Mouse (Mus musculus) liver, embryonic 16.5 days (tissue): ENCODE results near the gene Tas1r1. TPM values are rescaled to one million over a fixed set of nuclear protein-coding genes. Genes with fewer than 3 reads are reported as not detected.

Source experiments
- ATAC-seq: fragments of 200-750 bp; cut with Nextera tagmentation; 2 replicates; pipeline ENCODE4 v1.8.0; 2017; ENCODE audit warnings: low read depth, mild to moderate bottlenecking, moderate number of reproducible peaks, moderate library complexity
- H3K27ac ChIP-seq: fragments of 300-500 bp; sonication (generic); 2 replicates; pipeline ENCODE4 v1.5.1; 2014; ENCODE audit warnings: mild to moderate bottlenecking, low read length
- H3K27me3 ChIP-seq: fragments of 300-500 bp; sonication (generic); 2 replicates; pipeline ENCODE4 v1.6.1; 2014; ENCODE audit warnings: low read depth, low read length, mixed read lengths; ENCODE audit not compliant: control insufficient read depth, insufficient read depth
- H3K36me3 ChIP-seq: fragments of 300-500 bp; sonication (generic); 2 replicates; pipeline ENCODE4 v1.6.1; 2014; ENCODE audit warnings: mild to moderate bottlenecking; ENCODE audit not compliant: control insufficient read depth, insufficient read depth
- H3K4me1 ChIP-seq: fragments of 300-500 bp; sonication (generic); 2 replicates; pipeline ENCODE4 v1.6.1; 2014; ENCODE audit warnings: low read depth, low read length, mixed read lengths; ENCODE audit not compliant: control insufficient read depth
- H3K4me2 ChIP-seq: fragments of 300-500 bp; sonication (generic); 2 replicates; pipeline ENCODE4 v1.6.1; 2014; ENCODE audit warnings: low read depth, low read length, mixed read lengths
- H3K4me3 ChIP-seq: fragments of 300-500 bp; sonication (generic); 2 replicates; pipeline ENCODE4 v1.5.1; 2014; ENCODE audit warnings: low read depth, mild to moderate bottlenecking, low read length
- H3K9ac ChIP-seq: fragments of 300-500 bp; sonication (generic); 2 replicates; pipeline ENCODE4 v1.6.1; 2014; ENCODE audit warnings: low read depth, low read length
- H3K9me3 ChIP-seq: fragments of 300-500 bp; sonication (generic); replicated peaks from 2 replicates; pipeline ENCODE4 v1.6.1; 2016; ENCODE audit warnings: low read length; ENCODE audit not compliant: control insufficient read depth
- WGBS: fragments of 180-500 bp; shearing (Covaris S2); extraction: QIAGEN DNeasy Blood & Tissue Kit; methylation state at CpG from one replicate; pipeline ENCODE4 v1.1.7; 2014; ENCODE audit not compliant: insufficient replicate concordance; 5-methylcytosine and 5-hydroxymethylcytosine counted together
- polyA plus RNA-seq: library from polyadenylated mRNA; unstranded; fragments of >200 nt; fragmentation: Nextera tagmentation; extraction: Ambion mirVana; gene quantifications from 2 replicates; pipeline ENCODE4 v1.2.1, GENCODE M21; 2015

The Tas1r1 gene
- polyA plus RNA-seq, 1 experiment from 2014 or later, result 0.11 TPM

- H3K4me1 ChIP-seq, result peaks cover 18% of the 10 kb centered on the region
- H3K9me3 ChIP-seq, result no peaks in the 10 kb centered on the region
- H3K4me2 ChIP-seq, result peak within 1 kb of the TSS; percentile 93
- peak within 1 kb of the TSS; percentile 51; the same call in 1 of the 2 replicates for H3K27ac ChIP-seq
- peak within 1 kb of the TSS; percentile 79 for H3K9ac ChIP-seq
- H3K27me3 ChIP-seq, result peaks cover 17% of the 10 kb centered on the region
- H3K4me3 ChIP-seq, result peak within 1 kb of the TSS; percentile 78
- under 1% methylated on average over 54 of the region's 54 CpGs for WGBS
- ATAC-seq, result peak; percentile 67
- H3K36me3 ChIP-seq, result peaks cover 15% of the 10 kb centered on the region
Measured at GRCm38 (mm10) chr4:151988342-151989109, 49.8 kb downstream of the Tas1r1 start, which contains the start of gene Thap3. Gene Thap3, minus strand, starts transcription at chr4:151988997.

DNA sequence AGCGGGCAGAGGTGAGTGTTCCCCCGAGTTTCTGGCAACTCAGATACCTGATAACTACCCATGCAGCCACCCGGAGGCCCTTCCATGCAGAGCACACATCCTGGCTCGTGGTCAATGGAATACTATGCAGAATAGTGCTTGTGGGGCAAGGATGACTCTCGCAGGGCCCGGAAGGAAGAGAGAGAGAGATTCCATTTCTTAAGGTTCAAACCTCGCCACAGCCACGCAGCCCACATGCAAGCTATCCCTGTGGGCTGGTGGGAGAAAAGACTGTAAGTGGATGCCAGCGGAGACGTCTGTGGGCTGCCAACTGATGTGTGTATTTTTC lies 50.4 kb downstream of the Tas1r1 start:
- no peak overlapping the region for H3K27ac ChIP-seq
- peaks cover 18% of the 10 kb centered on the region for H3K4me1 ChIP-seq
- H3K27me3 ChIP-seq, result peaks cover 12% of the 10 kb centered on the region
- WGBS, result 20% methylated on average over 10 of the region's 10 CpGs
- H3K4me3 ChIP-seq, result peak overlapping the region; percentile 78
- H3K9me3 ChIP-seq, result no peaks in the 10 kb centered on the region
- H3K36me3 ChIP-seq, result peaks cover 15% of the 10 kb centered on the region
- peak overlapping the region; percentile 79 for H3K9ac ChIP-seq
- no peak for ATAC-seq
- H3K4me2 ChIP-seq, result peak overlapping the region; percentile 93

GRCm38 (mm10) chr4:151986650-151987049 lies 51.7 kb downstream of the Tas1r1 start:
- no peak overlapping the region for H3K27ac ChIP-seq
- H3K4me2 ChIP-seq, result no peak overlapping the region
- no peak for ATAC-seq
- peaks cover 2% of the 10 kb centered on the region; the same call in 1 of the 2 replicates for H3K27me3 ChIP-seq
- H3K36me3 ChIP-seq, result peaks cover 8% of the 10 kb centered on the region
- no peak overlapping the region for H3K4me3 ChIP-seq
- H3K4me1 ChIP-seq, result peaks cover 18% of the 10 kb centered on the region
- no peaks in the 10 kb centered on the region for H3K9me3 ChIP-seq
- H3K9ac ChIP-seq, result no peak overlapping the region
- 72% methylated on average over 8 of the region's 8 CpGs for WGBS

- peaks cover 18% of the 10 kb centered on the region for H3K4me1 ChIP-seq
- H3K27ac ChIP-seq, result no peak overlapping the region
- no peaks in the 10 kb centered on the region for H3K9me3 ChIP-seq
- no peak overlapping the region for H3K4me2 ChIP-seq
- ATAC-seq, result no peak
- H3K9ac ChIP-seq, result no peak overlapping the region
- H3K36me3 ChIP-seq, result peaks cover 4% of the 10 kb centered on the region
- H3K4me3 ChIP-seq, result no peak overlapping the region
- WGBS, result 43% methylated on average over 10 of the region's 10 CpGs
- peaks cover 2% of the 10 kb centered on the region; the same call in 1 of the 2 replicates for H3K27me3 ChIP-seq
Measured at GRCm38 (mm10) chr4:151985886-151986285, 52.5 kb downstream of the Tas1r1 start.

DNA sequence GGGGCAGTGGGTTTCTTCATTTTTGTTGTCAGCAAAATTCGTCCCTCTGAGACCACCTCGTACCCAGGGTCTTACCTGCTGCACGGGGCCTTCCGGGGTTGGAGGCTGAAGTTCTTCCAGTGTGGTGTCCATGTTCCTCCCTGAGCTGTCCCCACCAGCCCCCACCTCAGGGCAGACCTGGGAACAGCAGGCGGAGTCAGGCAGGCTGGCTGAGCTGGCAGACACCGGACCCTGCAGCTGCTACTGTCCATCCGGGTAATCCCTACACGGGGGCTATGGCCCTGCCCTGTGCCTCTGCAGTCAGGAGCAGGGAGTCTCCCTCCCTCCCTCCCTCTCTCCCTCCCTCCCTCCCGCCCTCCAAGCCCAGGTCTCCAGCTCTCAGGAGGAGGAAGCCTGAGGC lies 54.8 kb downstream of the Tas1r1 start:
- no peak for ATAC-seq
- Histone ChIP-seq H3K27ac (no peak overlapping the region), H3K4me3 (no peak overlapping the region), H3K9me3 (no peaks in the 10 kb centered on the region), H3K4me1 (peaks cover 12% of the 10 kb centered on the region), H3K9ac (no peak overlapping the region), H3K27me3 (peaks cover 2% of the 10 kb centered on the region; the same call in 1 of the 2 replicates), H3K36me3 (peaks cover 14% of the 10 kb centered on the region), H3K4me2 (no peak overlapping the region)
- 44% methylated on average over 8 of the region's 9 CpGs for WGBS

- peaks cover 2% of the 10 kb centered on the region; the same call in 1 of the 2 replicates for H3K27me3 ChIP-seq
- H3K4me1 ChIP-seq, result peaks cover 8% of the 10 kb centered on the region
- ATAC-seq, result no peak
- 63% methylated on average over 17 of the region's 17 CpGs for WGBS
- H3K4me2 ChIP-seq, result no peak overlapping the region
- no peak overlapping the region for H3K27ac ChIP-seq
- no peak overlapping the region for H3K4me3 ChIP-seq
- peaks cover 17% of the 10 kb centered on the region for H3K36me3 ChIP-seq
- no peak overlapping the region for H3K9ac ChIP-seq
- H3K9me3 ChIP-seq, result no peaks in the 10 kb centered on the region
Measured at GRCm38 (mm10) chr4:151983043-151983442, 55.3 kb downstream of the Tas1r1 start.

DNA sequence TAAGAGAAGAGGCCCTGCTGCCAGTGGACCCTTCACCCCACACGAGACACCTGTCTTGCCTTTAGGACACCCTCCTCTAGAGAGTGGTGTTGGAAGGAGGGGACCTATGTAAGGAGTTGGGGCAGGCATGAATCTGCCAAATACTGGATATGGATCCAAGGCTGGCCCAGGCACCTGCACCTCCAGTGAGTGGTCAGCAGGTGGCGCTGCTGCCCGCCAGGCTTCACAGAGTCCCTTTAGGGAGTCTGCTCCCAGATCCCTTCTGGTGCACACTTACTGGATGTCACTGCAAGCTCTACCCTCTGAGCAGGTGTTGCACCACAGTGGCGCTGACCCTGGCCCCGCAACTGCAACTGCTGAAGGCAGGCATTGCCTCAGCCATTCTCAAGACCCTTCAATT lies 57.0 kb downstream of the Tas1r1 start:
- Histone ChIP-seq H3K9me3 (no peaks in the 10 kb centered on the region), H3K36me3 (peaks cover 26% of the 10 kb centered on the region), H3K4me3 (no peak overlapping the region), H3K27ac (no peak overlapping the region), H3K27me3 (no peaks in the 10 kb centered on the region), H3K9ac (no peak overlapping the region), H3K4me1 (no peaks in the 10 kb centered on the region; the same call in 1 of the 2 replicates), H3K4me2 (no peak overlapping the region)
- WGBS, result 12% methylated on average over 5 of the region's 5 CpGs
- peak; percentile 69 for ATAC-seq

GRCm38 (mm10) chr4:151980699-151981098 lies 57.7 kb downstream of the Tas1r1 start:
- Histone ChIP-seq H3K36me3 (peaks cover 28% of the 10 kb centered on the region), H3K27me3 (no peaks in the 10 kb centered on the region), H3K4me3 (no peak overlapping the region), H3K4me2 (no peak overlapping the region), H3K9ac (no peak overlapping the region), H3K9me3 (no peaks in the 10 kb centered on the region), H3K27ac (no peak overlapping the region), H3K4me1 (no peaks in the 10 kb centered on the region; the same call in 1 of the 2 replicates)
- WGBS, result 77% methylated on average over 8 of the region's 8 CpGs
- no peak for ATAC-seq
